Mouse (Mus musculus) MEL (cell line): ENCODE data around the gene Il9r. TPM values are rescaled to one million over a fixed set of nuclear protein-coding genes. Genes with fewer than 3 reads are reported as not detected.

Experiments used
- DNase-seq: peaks from one replicate; pipeline ENCODE4 v3.0.0; 2011; ENCODE audit warnings: low read depth, low spot score
- H3K27ac ChIP-seq: 2 replicates; pipeline ENCODE4 v1.5.1; 2012; ENCODE audit warnings: low read depth, mild to moderate bottlenecking, control low read depth, low read length, moderate library complexity; ENCODE audit not compliant: control insufficient read depth
- H3K27me3 ChIP-seq, 2 experiments: fragments of 150-350 bp in 1 of 2; sonication (generic) in 1 of 2; 2 replicates each; pipeline ENCODE4 v1.6.1; 2012; ENCODE audit warnings: low read length in 2 of 2, mild to moderate bottlenecking in 2 of 2, improper control_type of control experiment in 1 of 2, moderate library complexity in 1 of 2; ENCODE audit not compliant: insufficient read depth in 2 of 2, control insufficient read depth in 1 of 2
- H3K36me3 ChIP-seq, 2 experiments: 2 replicates each; pipeline ENCODE4 v1.6.1; 2012 to 2014; ENCODE audit warnings: low read length in 2 of 2, improper control_type of control experiment in 1 of 2, inconsistent platforms in 1 of 2, mild to moderate bottlenecking in 1 of 2; ENCODE audit not compliant: insufficient read depth in 2 of 2, control insufficient read depth in 1 of 2
- H3K4me1 ChIP-seq, 2 experiments: fragments of 150-350 bp in 1 of 2; sonication (generic) in 1 of 2; 2 replicates each; pipeline ENCODE4 v1.6.1; 2012; ENCODE audit warnings: low read length in 2 of 2, improper control_type of control experiment in 1 of 2, mild to moderate bottlenecking in 1 of 2; ENCODE audit not compliant: insufficient read depth in 2 of 2, control insufficient read depth in 1 of 2
- H3K4me3 ChIP-seq, 2 experiments: fragments of 150-350 bp in 1 of 2; sonication (generic) in 1 of 2; 2 replicates each; pipeline ENCODE4 v1.5.1; 2012; ENCODE audit warnings: low read depth in 2 of 2, low read length in 2 of 2, mild to moderate bottlenecking in 2 of 2, moderate library complexity in 2 of 2, control low read depth in 1 of 2, improper control_type of control experiment in 1 of 2; ENCODE audit not compliant: control insufficient read depth in 1 of 2, insufficient read depth in 1 of 2
- H3K79me2 ChIP-seq: 2 replicates; pipeline ENCODE4 v1.6.1; 2012; ENCODE audit warnings: mild to moderate bottlenecking, low read length, moderate library complexity; ENCODE audit not compliant: control insufficient read depth, poor library complexity, insufficient read depth
- H3K9ac ChIP-seq: 2 replicates; pipeline ENCODE4 v1.6.1; 2012; ENCODE audit warnings: low read depth, mild to moderate bottlenecking, control low read depth, low read length, moderate library complexity; ENCODE audit not compliant: control insufficient read depth, poor library complexity, severe bottlenecking
- H3K9me3 ChIP-seq: fragments of 150-350 bp; sonication (generic); replicated peaks from 2 replicates; pipeline ENCODE4 v1.6.1; 2012; ENCODE audit warnings: mild to moderate bottlenecking, low read length, improper control_type of control experiment, moderate library complexity; ENCODE audit not compliant: insufficient read depth
- CTCF ChIP-seq, 3 experiments: IDR thresholded peaks in 2 of 3; conservative IDR thresholded peaks in 1 of 3; 2 replicates each; pipeline ENCODE4 v1.5.1; 2011 to 2012; ENCODE audit warnings: low read length in 3 of 3, low read depth in 2 of 3, mild to moderate bottlenecking in 2 of 3, improper control_type of control experiment in 1 of 3, inconsistent platforms in 1 of 3, mixed read lengths in 1 of 3, moderate library complexity in 1 of 3; ENCODE audit not compliant: control insufficient read depth in 1 of 3, insufficient read depth in 1 of 3, poor library complexity in 1 of 3, severe bottlenecking in 1 of 3
- EP300 ChIP-seq, 2 experiments: IDR thresholded peaks; 2 replicates each; pipeline ENCODE4 v1.6.1; 2011; ENCODE audit warnings: improper control_type of control experiment in 2 of 2, low read length in 2 of 2, low read depth in 1 of 2, mild to moderate bottlenecking in 1 of 2
- GATA1 ChIP-seq: IDR thresholded peaks from 2 replicates; pipeline ENCODE4 v1.6.1; 2011; ENCODE audit warnings: low read depth, low read length, improper control_type of control experiment
- JUND ChIP-seq: IDR thresholded peaks from 2 replicates; pipeline ENCODE4 v1.6.1; 2011; ENCODE audit warnings: low read depth, mild to moderate bottlenecking, improper control_type of control experiment, low read length
- NELFE ChIP-seq: IDR thresholded peaks from 2 replicates; pipeline ENCODE4 v1.6.1; 2011; ENCODE audit warnings: low read depth, low read length, improper control_type of control experiment
- RAD21 ChIP-seq: IDR thresholded peaks from 2 replicates; pipeline ENCODE4 v1.6.1; 2011; ENCODE audit warnings: mild to moderate bottlenecking, low read depth, low read length, improper control_type of control experiment
- TBP ChIP-seq: IDR thresholded peaks from 2 replicates; pipeline ENCODE4 v1.8.0; 2011; ENCODE audit warnings: low read depth, low read length, improper control_type of control experiment
- UBTF ChIP-seq: IDR thresholded peaks from 2 replicates; pipeline ENCODE4 v1.6.1; 2012; ENCODE audit warnings: low read depth, mild to moderate bottlenecking, inconsistent platforms, low read length, improper control_type of control experiment, moderate library complexity, borderline replicate concordance; ENCODE audit not compliant: insufficient read depth
- ZKSCAN1 ChIP-seq: IDR thresholded peaks from 2 replicates; pipeline ENCODE4 v1.6.1; 2012; ENCODE audit warnings: low read depth, mild to moderate bottlenecking, inconsistent platforms, low read length, improper control_type of control experiment, moderate library complexity
- ZMIZ1 ChIP-seq: IDR thresholded peaks from 2 replicates; pipeline ENCODE4 v1.6.1; 2012; ENCODE audit warnings: low read depth, mild to moderate bottlenecking, inconsistent platforms, low read length, improper control_type of control experiment, moderate library complexity
- ZNF384 ChIP-seq: IDR thresholded peaks from 2 replicates; pipeline ENCODE4 v1.6.1; 2012; ENCODE audit warnings: low read depth, mild to moderate bottlenecking, inconsistent platforms, low read length, improper control_type of control experiment
- polyA plus RNA-seq, 2 experiments: library from polyadenylated mRNA; stranded (reverse) in 1 of 2; unstranded in 1 of 2; fragments of >175 nt in 1 of 2; fragments of >200 nt in 1 of 2; gene quantifications; 2 replicates each; pipeline versions ENCODE4 v1.2.1 to v1.2.4; 2012; ENCODE audit warnings: low replicate concordance in 2 of 2, low read depth in 1 of 2; ENCODE audit not compliant: insufficient read length in 2 of 2, insufficient read depth in 1 of 2, missing spikeins in 1 of 2
- total RNA-seq: library from RNA; depleted of rRNA; stranded (reverse); fragments of 300-350 nt; gene quantifications from 2 replicates; pipeline ENCODE4 v1.2.3, GENCODE M21; 2012

The Il9r gene
- total and polyA plus RNA-seq, 3 experiments, result 56.9 to 83.8 TPM; not detected in 1

GRCm38 (mm10) chr11:32231125-32231524 is 31.0 kb upstream of the Il9r start:
- Histone ChIP-seq H3K27ac (peak overlapping the region; percentile 7; the same call in 1 of the 2 replicates), H3K36me3 (peaks cover 0 to 10% of the 10 kb centered on the region in 2 experiments; a peak in 3 of 4 replicates), H3K27me3 (no peaks in the 10 kb centered on the region)

GRCm38 (mm10) chr11:32230220-32230619 is 30.1 kb upstream of the Il9r start:
- H3K27me3 ChIP-seq, result no peaks in the 10 kb centered on the region
- no peak for DNase-seq

More at GRCm38 (mm10) chr11:32231125-32231524, 31.0 kb upstream of the Il9r start:
- Histone ChIP-seq H3K4me3 (no peak overlapping the region), H3K9ac (no peak overlapping the region), H3K79me2 (peaks cover 9% of the 10 kb centered on the region), H3K9me3 (no peaks in the 10 kb centered on the region), H3K4me1 (peaks cover 6 to 21% of the 10 kb centered on the region in 2 experiments)
- TF ChIP-seq EP300 (IDR thresholded peaks at IDR 0.05; ENCODE audit: low read depth in 1 of 2, low read length in 2 of 2) (peak in 1 of 2 experiments; percentile 55; a peak in 1 of 4 replicates), RAD21 (no peak), JUND (no peak), GATA1 (no peak), ZMIZ1 (no peak), TBP (peak; percentile 69), ZKSCAN1 (no peak), ZNF384 (peak; percentile 40; the same call in 1 of the 2 replicates)
- DNase-seq, result peak; percentile 81

GRCm38 (mm10) chr11:32228292-32228845 is 28.3 kb upstream of the Il9r start:
- no peak overlapping the region for H3K4me3 ChIP-seq
- H3K27me3 ChIP-seq, result peaks cover 0 to 1% of the 10 kb centered on the region in 2 experiments; a peak in 1 of 4 replicates
- H3K9ac ChIP-seq, result no peak overlapping the region
- no peak for DNase-seq
- no peak for TF ChIP-seq UBTF
- H3K9me3 ChIP-seq, result no peaks in the 10 kb centered on the region
- peaks cover 0 to 22% of the 10 kb centered on the region in 2 experiments; a peak in 3 of 4 replicates for H3K36me3 ChIP-seq
- H3K27ac ChIP-seq, result no peak overlapping the region
- peaks cover 14 to 39% of the 10 kb centered on the region in 2 experiments for H3K4me1 ChIP-seq
- peaks cover 9% of the 10 kb centered on the region for H3K79me2 ChIP-seq

More at GRCm38 (mm10) chr11:32230220-32230619, 30.1 kb upstream of the Il9r start:
- Histone ChIP-seq H3K79me2 (peaks cover 9% of the 10 kb centered on the region), H3K4me1 (peaks cover 12 to 30% of the 10 kb centered on the region in 2 experiments), H3K9me3 (no peaks in the 10 kb centered on the region), H3K36me3 (peaks cover 0 to 19% of the 10 kb centered on the region in 2 experiments; a peak in 3 of 4 replicates), H3K9ac (no peak overlapping the region), H3K27ac (no peak overlapping the region), H3K4me3 (no peak overlapping the region)
- no peak for TF ChIP-seq NELFE
- peak in 1 of 3 experiments; percentile 3; a peak in 1 of 6 replicates for TF ChIP-seq CTCF (IDR thresholded peaks at IDR 0.05 in 2 of 3, conservative IDR thresholded peaks at IDR 0.05 in 1 of 3; ENCODE audit: control insufficient read depth in 1 of 3, insufficient read depth in 1 of 3, low read depth in 2 of 3, low read length in 3 of 3, poor library complexity in 1 of 3, severe bottlenecking in 1 of 3)
